Mouse (Mus musculus) midbrain, embryonic 16.5 days (tissue): ENCODE measurements at regions not wholly inside any gene's neighbourhood (a gene's known extent, or its start where the extent isn't known, plus 50 kb on each side); places are given as distances from the start of the nearest gene placed in this dataset.

Source experiments
- ATAC-seq: fragments of 200-750 bp; cut with Nextera tagmentation; 2 replicates; pipeline ENCODE4 v1.8.0; 2017; ENCODE audit warnings: moderate TSS enrichment
- H3K27ac ChIP-seq: fragments of 300-500 bp; sonication (generic); 2 replicates; pipeline ENCODE4 v1.5.1; 2014; ENCODE audit warnings: mild to moderate bottlenecking, low read length, mixed read lengths
- H3K27me3 ChIP-seq: fragments of 300-500 bp; sonication (generic); 2 replicates; pipeline ENCODE4 v1.6.1; 2014; ENCODE audit warnings: low read depth, low read length, mixed read lengths; ENCODE audit not compliant: control insufficient read depth, insufficient read depth
- H3K36me3 ChIP-seq: fragments of 300-500 bp; sonication (generic); 2 replicates; pipeline ENCODE4 v1.6.1; 2014; ENCODE audit warnings: mild to moderate bottlenecking, low read length, moderate library complexity, mixed read lengths; ENCODE audit not compliant: control insufficient read depth, insufficient read depth
- H3K4me1 ChIP-seq: fragments of 300-500 bp; sonication (generic); 2 replicates; pipeline ENCODE4 v1.6.1; 2014; ENCODE audit warnings: mild to moderate bottlenecking, low read length, mixed read lengths; ENCODE audit not compliant: control insufficient read depth, insufficient read depth
- H3K4me2 ChIP-seq: fragments of 300-500 bp; sonication (generic); 2 replicates; pipeline ENCODE4 v1.6.1; 2014; ENCODE audit warnings: mild to moderate bottlenecking, low read length, mixed read lengths
- H3K4me3 ChIP-seq: fragments of 300-500 bp; sonication (generic); 2 replicates; pipeline ENCODE4 v1.5.1; 2014; ENCODE audit warnings: low read depth, mild to moderate bottlenecking, low read length, moderate library complexity, mixed read lengths
- H3K9ac ChIP-seq: fragments of 300-500 bp; sonication (generic); 2 replicates; pipeline ENCODE4 v1.6.1; 2014; ENCODE audit warnings: low read depth, low read length, mixed read lengths
- H3K9me3 ChIP-seq: fragments of 300-500 bp; sonication (generic); replicated peaks from 2 replicates; pipeline ENCODE4 v1.6.1; 2014; ENCODE audit warnings: mild to moderate bottlenecking, low read length, mixed read lengths; ENCODE audit not compliant: control insufficient read depth, poor library complexity, severe bottlenecking
- WGBS: fragments of 180-500 bp; shearing (Covaris S2); extraction: QIAGEN DNeasy Blood & Tissue Kit; methylation state at CpG from one replicate; pipeline ENCODE4 v1.1.7; 2014; 5-methylcytosine and 5-hydroxymethylcytosine counted together

DNA sequence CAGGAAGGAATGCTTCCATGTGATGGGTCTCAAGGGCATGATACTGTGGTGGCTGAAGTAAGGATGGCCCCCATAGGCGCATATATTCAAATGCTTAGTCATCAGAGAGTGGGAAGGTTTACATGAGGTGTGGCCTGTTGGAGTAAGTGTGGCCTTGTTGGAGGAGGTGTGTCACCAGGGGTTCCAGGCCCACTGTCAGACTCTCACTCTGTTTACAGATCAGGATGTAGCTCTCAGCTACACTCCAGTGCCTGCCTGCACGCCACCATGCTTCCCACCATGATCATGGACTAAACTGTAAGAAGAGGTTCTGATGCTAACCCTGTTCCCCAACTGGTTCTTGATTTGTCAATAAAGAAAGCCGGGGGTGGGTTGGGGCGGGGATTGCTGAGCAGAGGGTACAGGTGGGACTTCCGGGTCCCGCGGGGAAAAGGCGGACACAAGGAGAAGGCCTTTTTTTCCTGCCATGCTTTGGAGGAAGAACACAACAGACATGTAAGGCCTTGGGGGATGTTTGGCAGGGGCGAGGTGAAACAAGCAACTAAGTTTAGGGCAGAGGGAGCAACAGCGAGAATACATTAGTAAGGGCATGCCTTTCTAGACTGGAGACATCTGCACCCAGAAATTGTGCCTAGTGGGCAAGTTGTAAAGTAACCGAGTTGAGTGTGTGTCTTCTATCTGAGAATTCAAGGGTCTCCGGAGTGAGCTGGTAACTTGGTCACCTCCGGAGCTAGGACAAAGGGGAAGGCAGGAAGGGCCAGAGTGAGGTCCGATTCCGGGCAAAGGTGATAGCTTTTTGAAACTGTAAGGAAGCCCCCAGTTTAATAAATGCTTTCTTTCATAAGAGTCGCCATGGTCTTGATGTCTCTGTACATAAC lies 127.1 kb upstream of the Fbxo11 start:
- no peaks in the 10 kb centered on the region for H3K4me1 ChIP-seq
- no peaks in the 10 kb centered on the region for H3K27me3 ChIP-seq
- 94% methylated on average over 16 of the region's 16 CpGs for WGBS

DNA sequence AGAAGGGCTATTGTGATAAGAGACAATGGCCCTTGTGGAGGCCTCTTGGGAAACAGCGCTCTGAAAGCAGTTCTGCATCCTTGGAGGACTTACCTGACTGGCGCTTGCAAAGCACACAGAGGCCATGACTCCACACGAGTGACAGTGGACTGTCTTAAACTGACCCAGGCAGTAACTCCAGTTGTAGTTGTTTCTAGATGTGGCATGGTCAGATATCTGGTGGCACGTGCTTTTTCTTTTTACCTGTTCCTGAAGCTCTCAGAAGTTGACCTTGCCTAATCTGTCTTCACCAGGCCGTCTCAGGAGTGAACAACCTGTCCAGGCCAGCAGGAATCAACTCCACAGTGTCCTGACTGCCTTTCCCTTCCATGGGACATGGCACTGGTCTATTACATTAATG lies 129.6 kb upstream of the Fbxo11 start:
- H3K4me3 ChIP-seq, result no peak overlapping the region
- H3K27ac ChIP-seq, result no peak overlapping the region
- WGBS, result 92% methylated on average over 5 of the region's 5 CpGs
- ATAC-seq, result no peak
- H3K36me3 ChIP-seq, result no peaks in the 10 kb centered on the region
- no peak overlapping the region for H3K9ac ChIP-seq
- H3K27me3 ChIP-seq, result no peaks in the 10 kb centered on the region
- no peaks in the 10 kb centered on the region for H3K4me1 ChIP-seq
- no peaks in the 10 kb centered on the region for H3K9me3 ChIP-seq
- no peak overlapping the region for H3K4me2 ChIP-seq

More for the DNA sequence above, 127.1 kb upstream of the Fbxo11 start:
- ATAC-seq, result no peak
- H3K9ac ChIP-seq, result no peak overlapping the region
- H3K9me3 ChIP-seq, result no peaks in the 10 kb centered on the region
- no peak overlapping the region for H3K27ac ChIP-seq
- no peak overlapping the region for H3K4me3 ChIP-seq
- no peak overlapping the region for H3K4me2 ChIP-seq
- H3K36me3 ChIP-seq, result no peaks in the 10 kb centered on the region

DNA sequence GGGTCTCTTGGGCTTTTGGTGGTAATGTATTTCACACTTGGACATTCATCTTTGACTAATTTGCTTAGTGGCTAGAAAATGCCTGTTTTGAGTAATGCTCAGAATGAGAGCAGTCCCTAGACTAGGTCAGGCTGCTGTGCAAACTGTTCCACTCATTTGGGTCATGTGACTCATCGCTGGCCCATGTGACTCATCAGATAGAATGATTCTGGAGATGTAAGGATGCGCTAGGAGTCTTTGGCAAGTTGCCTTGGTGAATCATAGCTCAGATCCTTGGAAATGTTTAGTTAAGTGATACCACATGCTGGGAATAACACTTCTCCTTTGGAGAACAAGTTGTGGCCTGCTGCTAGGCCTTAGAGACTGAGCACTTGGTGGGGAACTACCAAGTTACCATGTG lies 130.2 kb upstream of the Fbxo11 start:
- H3K4me2 ChIP-seq, result no peak overlapping the region
- H3K9me3 ChIP-seq, result no peaks in the 10 kb centered on the region
- WGBS, result 94% methylated on average over 2 of the region's 2 CpGs

DNA sequence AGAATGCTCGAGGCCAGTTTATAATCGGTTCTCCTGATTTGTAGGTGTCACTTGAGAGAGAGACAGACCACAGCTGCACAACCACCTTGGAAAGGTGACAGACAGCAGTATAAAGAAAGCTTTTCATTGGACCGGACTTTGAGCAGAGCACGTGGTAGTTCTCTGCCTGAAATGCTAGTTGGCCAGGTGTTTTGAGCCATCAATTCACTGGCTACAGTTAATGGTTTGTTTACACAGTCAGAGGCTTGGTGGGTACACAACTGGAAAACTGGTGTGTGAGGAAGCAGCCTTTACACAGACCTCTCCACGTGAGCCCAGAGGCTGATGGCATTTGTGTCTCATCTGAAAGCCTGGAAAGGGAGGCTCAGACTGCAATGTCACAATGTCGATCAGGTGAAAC lies 130.8 kb upstream of the Fbxo11 start:
- Histone ChIP-seq H3K4me1 (no peaks in the 10 kb centered on the region), H3K4me2 (no peak overlapping the region), H3K27me3 (no peaks in the 10 kb centered on the region), H3K36me3 (no peaks in the 10 kb centered on the region), H3K27ac (no peak overlapping the region), H3K9ac (no peak overlapping the region), H3K4me3 (no peak overlapping the region), H3K9me3 (no peaks in the 10 kb centered on the region)
- 82% methylated on average over 6 of the region's 6 CpGs for WGBS
- ATAC-seq, result no peak

More for the DNA sequence above, 130.2 kb upstream of the Fbxo11 start:
- no peak overlapping the region for H3K27ac ChIP-seq
- H3K4me3 ChIP-seq, result no peak overlapping the region
- H3K36me3 ChIP-seq, result no peaks in the 10 kb centered on the region
- no peaks in the 10 kb centered on the region for H3K27me3 ChIP-seq
- H3K4me1 ChIP-seq, result no peaks in the 10 kb centered on the region
- H3K9ac ChIP-seq, result no peak overlapping the region
- ATAC-seq, result no peak

DNA sequence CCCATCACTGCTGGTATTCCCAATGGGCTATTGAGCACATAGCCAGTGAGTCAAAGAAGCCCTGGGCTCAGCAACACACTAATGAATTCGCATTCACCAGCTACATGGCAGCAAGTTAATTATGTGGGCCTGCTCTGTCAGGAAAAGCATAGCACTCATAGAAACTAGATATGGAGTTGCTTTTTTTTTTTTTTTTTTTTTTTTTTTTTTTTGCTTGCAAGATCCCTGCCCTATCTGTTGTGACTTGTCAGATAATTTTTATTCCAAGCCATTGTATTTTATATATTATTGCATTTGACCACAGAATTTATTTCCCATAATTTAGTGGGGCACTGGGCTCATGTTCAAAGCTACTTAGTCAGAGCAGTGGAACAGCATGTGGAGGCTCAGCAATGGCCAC lies 131.2 kb upstream of the Fbxo11 start:
- H3K4me1 ChIP-seq, result no peaks in the 10 kb centered on the region
- H3K9me3 ChIP-seq, result no peaks in the 10 kb centered on the region
- H3K9ac ChIP-seq, result no peak overlapping the region
- H3K27ac ChIP-seq, result no peak overlapping the region
- WGBS, result 76% methylated on average over 1 of the region's 1 CpGs
- H3K4me2 ChIP-seq, result no peak overlapping the region
- H3K27me3 ChIP-seq, result no peaks in the 10 kb centered on the region
- ATAC-seq, result no peak
- no peak overlapping the region for H3K4me3 ChIP-seq
- no peaks in the 10 kb centered on the region for H3K36me3 ChIP-seq

DNA sequence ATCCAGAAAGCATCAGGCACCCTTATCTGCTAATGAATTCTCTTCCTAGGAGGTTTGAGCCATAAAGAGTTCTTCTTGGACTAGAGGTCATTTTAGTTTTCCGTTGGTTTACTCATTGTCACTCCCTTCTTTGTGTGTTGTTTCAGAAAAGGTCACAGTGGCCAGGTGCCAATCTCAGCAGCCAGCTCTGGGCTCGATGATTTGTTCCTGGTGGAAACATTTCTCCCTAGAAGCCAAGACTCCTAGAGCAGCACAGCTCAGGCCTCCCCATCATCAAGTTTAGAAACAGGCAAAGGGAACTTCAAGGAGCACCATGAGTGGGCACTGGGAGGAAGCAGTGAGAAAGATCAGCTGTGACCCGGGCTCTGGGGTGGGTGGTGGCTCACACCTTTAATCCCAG lies 132.3 kb upstream of the Fbxo11 start:
- no peak overlapping the region for H3K4me2 ChIP-seq
- WGBS, result 69% methylated on average over 3 of the region's 3 CpGs
- no peaks in the 10 kb centered on the region for H3K4me1 ChIP-seq
- no peaks in the 10 kb centered on the region for H3K27me3 ChIP-seq
- H3K9ac ChIP-seq, result no peak overlapping the region
- H3K27ac ChIP-seq, result no peak overlapping the region
- no peak overlapping the region for H3K4me3 ChIP-seq
- ATAC-seq, result no peak
- H3K36me3 ChIP-seq, result no peaks in the 10 kb centered on the region
- H3K9me3 ChIP-seq, result no peaks in the 10 kb centered on the region

DNA sequence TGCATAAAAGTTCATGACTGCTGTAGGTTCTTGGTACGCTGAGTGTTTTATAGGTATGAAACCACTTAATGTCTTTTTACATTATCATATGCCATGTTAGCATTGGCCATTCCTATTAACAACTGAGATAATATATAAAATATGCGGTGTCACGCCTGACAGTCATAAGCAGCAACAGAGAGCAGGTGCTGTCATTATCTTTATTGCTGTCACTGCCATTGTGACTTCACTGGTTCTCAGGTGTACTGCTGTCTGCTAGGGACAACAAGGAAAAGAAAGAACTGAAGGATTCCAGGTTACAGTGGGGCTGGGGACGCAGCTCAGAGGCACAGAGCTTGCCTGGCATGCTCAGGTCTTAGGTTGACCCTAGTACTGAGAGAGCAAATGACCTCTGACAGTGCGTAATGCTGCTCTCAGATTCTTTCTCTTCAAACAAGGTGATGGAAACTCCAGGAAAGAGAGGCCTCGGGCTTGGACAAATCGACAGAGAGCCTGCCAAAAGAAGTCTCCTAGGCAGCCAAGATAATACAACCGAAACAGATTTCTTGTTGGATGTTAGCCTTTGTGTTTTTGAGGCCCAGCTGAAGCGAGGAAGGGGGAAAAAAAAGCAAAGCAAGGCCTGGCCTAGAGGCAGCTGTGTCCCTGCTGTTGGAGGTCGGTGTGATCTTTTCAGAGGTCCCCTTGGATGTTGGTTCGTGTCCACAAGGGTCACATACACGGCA lies 136.3 kb upstream of the Fbxo11 start:
- Histone ChIP-seq H3K27ac (no peak overlapping the region), H3K36me3 (no peaks in the 10 kb centered on the region), H3K4me3 (no peak overlapping the region), H3K27me3 (no peaks in the 10 kb centered on the region), H3K4me1 (no peaks in the 10 kb centered on the region), H3K9ac (no peak overlapping the region), H3K9me3 (no peaks in the 10 kb centered on the region), H3K4me2 (no peak overlapping the region)
- 71% methylated on average over 12 of the region's 12 CpGs for WGBS
- ATAC-seq, result no peak

DNA sequence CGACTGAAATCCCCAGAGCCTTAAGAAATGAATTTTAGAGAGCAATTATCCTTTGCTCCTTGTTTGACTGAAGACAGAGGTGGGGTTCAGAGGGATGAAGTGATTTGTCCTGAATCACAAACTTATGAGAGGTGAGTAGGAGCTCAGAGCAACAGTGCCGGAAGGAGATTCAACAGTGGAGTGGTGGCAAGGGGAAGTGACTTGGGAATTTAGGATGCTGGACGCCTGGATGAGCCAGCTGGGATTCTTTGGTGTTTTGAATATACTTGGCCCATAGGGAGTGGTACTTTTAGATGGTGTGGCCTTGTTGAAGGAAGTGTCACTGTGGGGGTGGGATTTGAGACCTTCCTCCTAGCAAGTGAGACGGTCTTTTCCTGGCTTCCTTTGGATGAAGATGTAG lies 137.1 kb upstream of the Fbxo11 start:
- no peaks in the 10 kb centered on the region for H3K9me3 ChIP-seq
- H3K27ac ChIP-seq, result no peak overlapping the region
- H3K27me3 ChIP-seq, result no peaks in the 10 kb centered on the region
- 87% methylated on average over 4 of the region's 4 CpGs for WGBS
- H3K36me3 ChIP-seq, result no peaks in the 10 kb centered on the region
- H3K9ac ChIP-seq, result no peak overlapping the region
- H3K4me1 ChIP-seq, result no peaks in the 10 kb centered on the region
- ATAC-seq, result no peak
- H3K4me2 ChIP-seq, result no peak overlapping the region
- H3K4me3 ChIP-seq, result no peak overlapping the region

DNA sequence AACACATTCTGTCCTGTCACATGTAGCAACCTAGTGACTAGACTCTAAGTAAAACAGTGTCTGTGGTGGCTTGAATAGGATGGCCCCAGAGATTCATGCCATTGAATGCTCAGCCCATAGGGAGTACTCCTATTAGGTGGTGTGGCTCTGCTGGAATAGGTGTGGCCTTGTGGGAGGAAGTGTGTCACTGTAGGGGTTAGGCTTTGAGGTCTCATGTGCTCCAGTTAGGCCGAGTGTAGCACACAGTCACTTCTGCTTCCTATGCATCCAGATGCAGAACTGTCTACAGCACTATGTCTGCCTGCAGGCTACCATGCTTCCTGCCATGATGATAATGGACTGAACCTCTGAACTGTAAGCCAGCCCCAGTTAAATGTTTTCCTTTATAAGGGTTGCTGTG lies 144.5 kb upstream of the Fbxo11 start:
- 79% methylated on average over 1 of the region's 1 CpGs for whole genome bisulfite sequencing
- no peak overlapping the region for H3K9ac ChIP-seq
- H3K27me3 ChIP-seq, result no peaks in the 10 kb centered on the region
- H3K4me3 ChIP-seq, result no peak overlapping the region
- H3K27ac ChIP-seq, result no peak overlapping the region
- no peaks in the 10 kb centered on the region for H3K4me1 ChIP-seq
- no peak for ATAC-seq
- no peaks in the 10 kb centered on the region for H3K36me3 ChIP-seq
- no peaks in the 10 kb centered on the region for H3K9me3 ChIP-seq
- no peak overlapping the region for H3K4me2 ChIP-seq
